Mouse (Mus musculus) lung, postnatal 0 days (tissue): ENCODE data around the gene Flrt1.

Experiments used
- CTCF ChIP-seq: IDR thresholded peaks from 2 replicates; pipeline ENCODE4 v1.5.1; 2016; ENCODE audit warnings: antibody characterized with exemption, mild to moderate bottlenecking
- EP300 ChIP-seq: IDR thresholded peaks from 2 replicates; pipeline ENCODE4 v1.6.1; 2016; ENCODE audit warnings: antibody characterized with exemption, mild to moderate bottlenecking, control low read depth

GRCm38 (mm10) chr19:7066828-7067342 lies 38.6 kb downstream of the Flrt1 start:
- TF ChIP-seq CTCF = no peak
- no peak for TF ChIP-seq EP300
